ENCODE assay signal across 8 mouse cellular contexts in genomic region chr7:79467951-79468350, GRCm38 (mm10). TPM values are rescaled to one million over a fixed set of nuclear protein-coding genes. Genes with fewer than 3 reads are reported as not detected.
DNase-seq lines count a peak whose midpoint lies in the region; ATAC-seq and TF ChIP-seq lines count a peak whose summit lies in the region.

No protein-coding gene starts in this region.

- TF ChIP-seq CTCF in lung, postnatal 0 days (IDR thresholded peaks at IDR 0.05): no peak
- no peak for TF ChIP-seq CTCF in forebrain, postnatal 0 days (IDR thresholded peaks at IDR 0.05; ENCODE audit: low read depth)

- no peak for DNase-seq in lung, postnatal 0 days (ENCODE audit: low spot score)
- DNase-seq in lung, adult 18-20 months: no peak
- DNase-seq in forebrain, postnatal 0 days: no peak
- no peak for DNase-seq in liver, embryonic 13.5 days
- DNase-seq in thymus, postnatal 10 days (ENCODE audit: low spot score in 2 of 2): no peak
- DNase-seq in frontal cortex, adult 2 months (ENCODE audit: extremely low spot score in 1 of 2, low spot score in 1 of 2): no peak

- H3K27ac ChIP-seq in lung, postnatal 0 days (ENCODE audit: low read length): no peak overlapping the region
- H3K27ac ChIP-seq in forebrain, postnatal 0 days (ENCODE audit: low read depth, low read length): no peak overlapping the region
- H3K27ac ChIP-seq in liver, embryonic 13.5 days: no peak overlapping the region
- H3K27ac ChIP-seq in stomach, embryonic 16.5 days (ENCODE audit: low read length): no peak overlapping the region

- peak overlapping the region; percentile 93; the same call in 1 of the 2 replicates for H3K4me2 ChIP-seq in lung, postnatal 0 days (replicated peaks; ENCODE audit: low read depth, low read length)
- H3K4me2 ChIP-seq in forebrain, postnatal 0 days (ENCODE audit: low read depth): peak overlapping the region; percentile 74
- peak overlapping the region; percentile 40 for H3K4me2 ChIP-seq in liver, embryonic 13.5 days
- H3K4me2 ChIP-seq in stomach, embryonic 16.5 days (ENCODE audit: low read depth, low read length): peak overlapping the region; percentile 47

- H3K9me3 ChIP-seq in lung, postnatal 0 days (ENCODE audit: low read length): no peaks in the 10 kb centered on the region
- H3K9me3 ChIP-seq in forebrain, postnatal 0 days (ENCODE audit: low read length): no peaks in the 10 kb centered on the region
- no peaks in the 10 kb centered on the region for H3K9me3 ChIP-seq in liver, embryonic 13.5 days (replicated peaks)
- no peaks in the 10 kb centered on the region for H3K9me3 ChIP-seq in stomach, embryonic 16.5 days (replicated peaks; ENCODE audit: control insufficient read depth, low read length)

- no peak for ATAC-seq in lung, postnatal 0 days
- ATAC-seq in forebrain, postnatal 0 days: no peak
- ATAC-seq in liver, embryonic 13.5 days (ENCODE audit: low read depth): no peak
- ATAC-seq in stomach, embryonic 16.5 days (ENCODE audit: insufficient read depth, low FRiP score): no peak
- ATAC-seq in granulocyte monocyte progenitor cell, adult 5-6 weeks (replicated peaks; ENCODE audit: poor library complexity, severe bottlenecking): no peak

- no peak overlapping the region for H3K4me3 ChIP-seq in lung, postnatal 0 days (ENCODE audit: low read depth, low read length)
- peak overlapping the region; percentile 89 for H3K4me3 ChIP-seq in forebrain, postnatal 0 days (ENCODE audit: low read depth, low read length)
- no peak overlapping the region for H3K4me3 ChIP-seq in liver, embryonic 13.5 days (replicated peaks)
- H3K4me3 ChIP-seq in stomach, embryonic 16.5 days (replicated peaks; ENCODE audit: low read length): peak overlapping the region; percentile 16; the same call in 1 of the 2 replicates

- H3K4me1 ChIP-seq in lung, postnatal 0 days (ENCODE audit: insufficient read depth, low read depth, low read length): peaks cover 17% of the 10 kb centered on the region; the same call in 1 of the 2 replicates
- H3K4me1 ChIP-seq in forebrain, postnatal 0 days (ENCODE audit: insufficient read depth): peaks cover 14% of the 10 kb centered on the region; the same call in 1 of the 2 replicates
- peaks cover 61% of the 10 kb centered on the region for H3K4me1 ChIP-seq in liver, embryonic 13.5 days (replicated peaks)
- peaks cover 20% of the 10 kb centered on the region for H3K4me1 ChIP-seq in stomach, embryonic 16.5 days (ENCODE audit: control insufficient read depth, insufficient read depth, low read length)

- TF ChIP-seq EP300 in lung, postnatal 0 days (IDR thresholded peaks at IDR 0.05): no peak

- peaks cover 3% of the 10 kb centered on the region; the same call in 1 of the 2 replicates for H3K36me3 ChIP-seq in lung, postnatal 0 days (ENCODE audit: insufficient read depth, low read length)
- H3K36me3 ChIP-seq in forebrain, postnatal 0 days (ENCODE audit: insufficient read depth): peaks cover 5% of the 10 kb centered on the region; the same call in 1 of the 2 replicates
- H3K36me3 ChIP-seq in liver, embryonic 13.5 days: peaks cover 16% of the 10 kb centered on the region
- H3K36me3 ChIP-seq in stomach, embryonic 16.5 days (ENCODE audit: control insufficient read depth, insufficient read depth, low read length): no peaks in the 10 kb centered on the region

- no peaks in the 10 kb centered on the region for H3K27me3 ChIP-seq in lung, postnatal 0 days (replicated peaks; ENCODE audit: insufficient read depth, low read length)
- no peaks in the 10 kb centered on the region for H3K27me3 ChIP-seq in forebrain, postnatal 0 days (ENCODE audit: insufficient read depth, low read length)
- H3K27me3 ChIP-seq in liver, embryonic 13.5 days: peaks cover 8% of the 10 kb centered on the region
- H3K27me3 ChIP-seq in stomach, embryonic 16.5 days (ENCODE audit: control insufficient read depth, insufficient read depth, low read length): no peaks in the 10 kb centered on the region; the same call in 1 of the 2 replicates

- 10% methylated on average over 3 of the region's 6 CpGs for WGBS in lung, postnatal 0 days
- WGBS in forebrain, postnatal 0 days: 5% methylated on average over 2 of the region's 6 CpGs
- 8% methylated on average over 5 of the region's 6 CpGs for WGBS in liver, embryonic 13.5 days (ENCODE audit: insufficient replicate concordance)
- 5% methylated on average over 6 of the region's 6 CpGs for WGBS in stomach, embryonic 16.5 days

- no peak overlapping the region for H3K9ac ChIP-seq in lung, postnatal 0 days (replicated peaks; ENCODE audit: low read depth)
- H3K9ac ChIP-seq in forebrain, postnatal 0 days: no peak overlapping the region
- no peak overlapping the region for H3K9ac ChIP-seq in liver, embryonic 13.5 days
- peak overlapping the region; percentile 35 for H3K9ac ChIP-seq in stomach, embryonic 16.5 days (ENCODE audit: low read length)

RNA-seq across cellular contexts. Expression of gene Polg, which starts 1.8 kb away (rescaled TPM):
- 32.3 and 39.9 TPM in 2 replicates for polyA plus RNA-seq in lung, postnatal 0 days (2015; fragmentation: Nextera tagmentation; extraction: Ambion mirVana)
- 51.1 and 52.9 TPM in 2 replicates for total RNA-seq in forebrain, postnatal 0 days (2014; rRNA removed)
- 17.4 and 19.4 TPM in 2 replicates for polyA plus RNA-seq in forebrain, postnatal 0 days (2015; fragmentation: Nextera tagmentation; extraction: Ambion mirVana)
- 15.4 and 18.5 TPM in 2 replicates for polyA plus RNA-seq in liver, embryonic 13.5 days (2015; fragmentation: Nextera tagmentation; extraction: Ambion mirVana)
- polyA plus RNA-seq in stomach, embryonic 16.5 days (2015; fragmentation: Nextera tagmentation; extraction: Ambion mirVana): 25.4 and 30.8 TPM in 2 replicates
- total RNA-seq in granulocyte monocyte progenitor cell, adult 5-6 weeks (2014; fragmentation: Nextera tagmentation): 27.1 and 34.9 TPM in 2 replicates
- total RNA-seq in granulocyte monocyte progenitor cell, adult 5-6 weeks (2017): 40.5 and 61.0 TPM in 2 replicates
- polyA plus RNA-seq in frontal cortex, adult 2 months (2012; rRNA removed): 73.0 and 84.6 TPM in 2 replicates

Comparison
In these comparisons a context has a peak if more than half of its experiments do, and no peak if none do; other contexts are left out.
1. H3K4me2 ChIP-seq: peak in every context shown above with its lines; median percentile 93 in lung, postnatal 0 days; 74 in forebrain, postnatal 0 days; 47 in stomach, embryonic 16.5 days; 40 in liver, embryonic 13.5 days.
2. H3K4me3 ChIP-seq: peak in forebrain, postnatal 0 days (single experiment) and stomach, embryonic 16.5 days (single experiment); none in lung, postnatal 0 days (single experiment) and liver, embryonic 13.5 days (single experiment).